Mouse (Mus musculus) lung, adult 2 months (tissue): ENCODE measurements around the gene Cct7. TPM values are rescaled to one million over a fixed set of nuclear protein-coding genes. Genes with fewer than 3 reads are reported as not detected.

Source experiments
- DNase-seq: peaks from one replicate; pipeline ENCODE4 v3.0.0; 2022
- H3K4me1 ChIP-seq: fragments of 200-500 bp; 2 replicates; pipeline ENCODE4 v1.6.1; 2011; ENCODE audit warnings: low read length; ENCODE audit not compliant: control insufficient read depth, insufficient read depth
- H3K4me3 ChIP-seq: fragments of 200-500 bp; replicated peaks from 2 replicates; pipeline ENCODE3; 2011; ENCODE audit warnings: low read depth, mild to moderate bottlenecking, control low read depth, low read length; ENCODE audit errors: extremely low read depth
- CTCF ChIP-seq: fragments of 200-500 bp; IDR thresholded peaks from 2 replicates; pipeline ENCODE4 v1.5.1; 2011; ENCODE audit warnings: mild to moderate bottlenecking, low read length, control low read depth; ENCODE audit not compliant: insufficient read depth
- POLR2A ChIP-seq: fragments of 200-500 bp; IDR thresholded peaks from 2 replicates; pipeline ENCODE4 v1.6.1; 2011; ENCODE audit warnings: low read depth, mild to moderate bottlenecking, control low read depth, low read length, borderline replicate concordance; ENCODE audit errors: extremely low read depth
- WGBS: fragments of 180-500 bp; shearing (Covaris S2); methylation state at CpG from one replicate; pipeline ENCODE4 v1.1.7; 2018; 5-methylcytosine and 5-hydroxymethylcytosine counted together
- polyA plus RNA-seq: library from polyadenylated mRNA; depleted of rRNA; stranded (reverse); fragments of >200 nt; gene quantifications from 2 replicates; pipeline ENCODE4 v1.2.3, GENCODE M21; 2012; rRNA removed

The Cct7 gene
- polyA plus RNA-seq, 1 experiment, result 103 TPM

DNA sequence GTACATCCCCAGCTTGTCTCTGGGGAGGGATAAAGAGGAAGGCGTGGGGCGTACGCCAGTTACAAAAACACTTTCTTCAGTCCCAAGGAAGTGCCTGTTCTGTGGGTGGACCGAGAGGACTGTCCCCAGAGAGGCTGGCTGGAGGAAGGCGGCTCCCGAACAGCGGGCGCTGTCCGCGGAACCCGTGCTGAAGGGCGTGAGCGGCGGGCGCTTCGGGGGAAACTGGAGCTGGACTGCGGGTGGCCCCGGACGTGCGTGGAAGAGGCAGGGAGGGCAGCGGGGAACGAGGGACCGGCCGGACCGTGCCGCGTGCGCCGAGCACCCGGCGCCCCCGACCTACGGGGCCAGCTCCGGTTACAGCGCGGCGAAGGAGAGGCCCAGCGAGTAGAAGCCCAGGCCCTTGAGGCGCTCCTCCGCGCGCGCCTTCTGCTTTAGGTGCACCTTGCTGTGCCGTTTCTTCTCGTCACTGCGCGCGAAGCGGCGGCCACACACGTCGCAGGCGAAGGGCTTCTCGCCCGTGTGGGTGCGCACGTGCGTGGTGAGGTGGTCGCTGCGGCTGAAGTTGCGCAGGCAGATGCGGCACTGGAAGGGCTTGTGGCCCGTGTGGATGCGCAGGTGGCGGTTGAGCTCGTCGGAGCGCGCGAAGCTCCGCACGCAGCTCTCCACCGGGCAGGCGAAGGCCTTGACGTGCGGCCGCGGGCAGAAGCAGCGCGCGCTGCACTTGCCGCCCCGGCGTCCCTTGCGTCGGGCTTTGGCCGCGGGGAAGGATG is 60.2 kb downstream of the Cct7 start:
- DNase-seq, result peak; percentile 15
- no peaks in the 10 kb centered on the region for H3K4me1 ChIP-seq
- 2% methylated on average over 88 of the region's 88 CpGs for WGBS
- no peak overlapping the region for H3K4me3 ChIP-seq
- no peak for TF ChIP-seq CTCF
- no peak for TF ChIP-seq POLR2A

DNA sequence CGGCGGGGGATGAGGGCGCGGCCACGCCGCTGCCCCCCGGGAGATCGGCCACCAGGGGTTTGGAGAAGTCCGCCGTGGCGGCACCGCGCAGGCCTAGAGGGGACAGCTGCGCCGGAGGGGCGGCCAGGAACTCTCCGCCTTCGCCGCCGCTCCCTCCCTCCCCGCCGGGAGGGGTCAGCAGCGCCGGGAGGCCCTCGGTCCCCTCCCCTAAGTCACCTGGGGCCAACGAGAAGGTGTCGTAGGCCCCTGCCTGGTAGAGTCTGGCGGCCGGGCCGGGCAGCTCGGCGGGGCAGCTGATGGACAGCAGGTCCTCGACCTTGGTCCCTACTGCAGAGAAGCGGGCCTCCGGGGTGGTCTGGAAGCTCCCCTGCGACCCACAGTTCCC is 60.7 kb downstream of the Cct7 start:
- WGBS, result under 1% methylated on average over 35 of the region's 36 CpGs
- TF ChIP-seq POLR2A (no peak), CTCF (no peak)
- Histone ChIP-seq H3K4me1 (no peaks in the 10 kb centered on the region), H3K4me3 (no peak overlapping the region)
- no peak for DNase-seq

DNA sequence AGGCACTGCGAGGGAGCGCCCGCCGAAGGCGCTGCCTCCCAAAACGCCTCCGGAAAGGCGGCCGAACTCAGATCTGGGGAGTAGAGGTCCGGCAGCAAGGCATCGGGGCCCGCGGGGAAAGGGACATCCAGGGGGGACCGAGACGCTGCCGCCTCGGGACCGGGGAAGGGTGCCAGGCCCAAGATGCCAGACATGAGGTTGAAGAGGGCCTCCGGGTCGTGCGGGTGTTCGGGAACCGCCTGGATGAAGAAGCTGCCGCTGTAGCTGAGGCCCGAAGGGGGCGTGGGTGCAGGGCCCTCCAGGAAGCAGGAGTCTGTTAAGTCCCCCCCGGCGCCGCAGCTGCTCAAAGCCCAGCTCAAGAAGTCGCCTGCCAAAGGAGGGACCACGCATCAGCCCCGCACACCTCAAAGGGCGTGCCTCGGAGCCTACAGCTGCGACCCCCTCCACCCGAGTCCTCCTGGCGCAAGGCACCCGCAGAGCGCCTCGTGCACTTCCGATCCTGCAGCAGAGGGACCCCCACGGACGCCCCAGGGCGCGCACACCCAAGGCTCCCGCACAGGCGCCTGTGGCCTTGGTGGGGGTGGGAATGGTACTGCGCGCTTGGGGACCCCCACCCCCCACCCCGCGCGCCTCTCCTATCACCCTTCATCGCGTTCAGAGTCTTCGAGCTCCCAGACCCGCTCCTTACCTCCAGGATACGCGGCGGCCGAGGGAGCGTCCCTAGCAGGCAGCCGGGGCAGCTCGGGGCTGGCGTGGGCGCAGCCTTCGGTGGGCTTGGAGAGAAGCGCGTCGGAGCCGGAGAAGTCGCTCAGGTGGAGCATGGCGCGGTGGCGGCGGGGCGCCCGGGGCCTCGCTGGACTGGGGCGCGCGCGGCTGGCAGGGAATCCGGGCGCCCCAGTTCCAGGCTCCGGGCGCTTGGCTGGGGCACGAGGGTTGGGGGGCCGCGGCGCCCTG is 61.5 kb downstream of the Cct7 start:
- Histone ChIP-seq H3K4me1 (no peaks in the 10 kb centered on the region), H3K4me3 (no peak overlapping the region)
- DNase-seq, result no peak
- 2% methylated on average over 90 of the region's 90 CpGs for WGBS
- no peak for TF ChIP-seq POLR2A
- no peak for TF ChIP-seq CTCF

DNA sequence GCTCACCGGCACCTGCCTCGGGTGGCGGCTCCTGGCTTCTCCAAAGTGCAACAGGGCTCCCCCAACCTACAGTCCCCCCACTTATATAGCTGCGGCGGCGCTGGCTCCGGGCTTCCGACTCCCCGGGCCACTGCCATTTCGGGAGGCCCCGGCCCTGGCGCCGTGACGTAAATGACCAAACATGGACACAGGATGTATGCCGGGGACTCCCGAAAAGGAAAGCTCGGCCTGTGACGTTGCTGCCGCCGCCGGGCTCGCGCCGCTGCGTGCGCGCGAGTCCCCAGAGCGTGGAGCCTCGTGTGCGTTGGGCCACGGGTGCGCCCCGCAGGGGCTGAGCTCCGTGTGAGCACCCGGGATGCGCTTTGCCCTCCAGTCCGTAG is 62.2 kb downstream of the Cct7 start, which contains the start of gene Egr4:
Gene Egr4, minus strand, starts transcription at position 59 of the 380 bp plus-strand sequence.
- no peak for DNase-seq
- H3K4me1 ChIP-seq, result no peaks in the 10 kb centered on the region
- WGBS, result under 1% methylated on average over 38 of the region's 38 CpGs
- TF ChIP-seq POLR2A (no peak), CTCF (no peak)
- H3K4me3 ChIP-seq, result no peak within 1 kb of the TSS

DNA sequence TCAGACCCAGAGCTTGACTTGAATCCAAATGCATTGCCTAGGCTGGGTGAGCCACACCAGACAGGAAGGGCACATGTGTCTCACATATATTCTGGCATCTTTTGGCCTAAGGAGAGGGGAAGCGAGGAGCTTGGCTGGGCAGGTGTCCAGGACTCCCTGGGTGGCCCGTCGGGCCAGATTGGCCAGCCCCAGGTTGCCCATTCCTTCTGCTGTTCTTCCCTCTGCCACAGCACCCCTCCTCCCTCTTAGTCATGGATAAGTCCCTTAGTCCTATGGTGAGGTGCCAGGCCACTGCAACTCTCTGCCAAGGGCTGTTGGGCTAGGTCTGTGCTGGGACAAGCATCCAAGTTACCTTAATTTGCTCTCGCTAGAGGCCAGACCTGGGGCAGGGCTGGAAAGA is 64.6 kb downstream of the Cct7 start:
- 70% methylated on average over 4 of the region's 4 CpGs for WGBS
- no peak for DNase-seq
- H3K4me3 ChIP-seq, result no peak overlapping the region
- no peak for TF ChIP-seq CTCF
- no peak for TF ChIP-seq POLR2A
- no peaks in the 10 kb centered on the region for H3K4me1 ChIP-seq

Other genes starting within 250 kb of the Cct7 start
- gene Sfxn5, start 118.1 kb upstream of the Cct7 start, polyA plus RNA-seq, result 8.0 and 8.2 TPM in 2 replicates
- gene Rab11fip5, start 76.9 kb upstream of the Cct7 start, polyA plus RNA-seq, result 20.0 and 24.9 TPM in 2 replicates
- 0.16 TPM in 1 of 2 replicates, not detected in the other for gene Noto, start 27.6 kb upstream of the Cct7 start, polyA plus RNA-seq
- 15.0 and 21.1 TPM in 2 replicates for gene Smyd5, start 19.5 kb upstream of the Cct7 start, polyA plus RNA-seq
- gene Pradc1, start 456 bp downstream of the Cct7 start, polyA plus RNA-seq, result 27.0 and 28.9 TPM in 2 replicates
- gene Fbxo41, start 51.5 kb downstream of the Cct7 start, polyA plus RNA-seq, result 0.07 and 0.09 TPM in 2 replicates
- gene Egr4, start 62.1 kb downstream of the Cct7 start, polyA plus RNA-seq, result not detected in 2 replicates
- 0.54 and 0.79 TPM in 2 replicates for gene Alms1, start 136.0 kb downstream of the Cct7 start, polyA plus RNA-seq